Mouse (Mus musculus) heart, embryonic 16.5 days (tissue): ENCODE measurements at regions not wholly inside any gene's neighbourhood (a gene's known extent, or its start where the extent isn't known, plus 50 kb on each side); places are given as distances from the start of the nearest gene placed in this dataset.
A peak's percentile ranks its signal among the peaks of the same experiment; 100 is the strongest.

Experiments
- ATAC-seq: fragments of 200-750 bp; cut with Nextera tagmentation; replicated peaks from 2 replicates; pipeline ENCODE4 v1.8.0; 2017; ENCODE audit warnings: moderate number of reproducible peaks; ENCODE audit not compliant: insufficient read depth, low FRiP score; ENCODE audit errors: extremely low read depth
- H3K27ac ChIP-seq: fragments of 300-500 bp; sonication (generic); 2 replicates; pipeline ENCODE4 v1.5.1; 2014; ENCODE audit warnings: mild to moderate bottlenecking, low read length, control low read depth, moderate library complexity
- H3K27me3 ChIP-seq: fragments of 300-500 bp; sonication (generic); 2 replicates; pipeline ENCODE4 v1.6.1; 2014; ENCODE audit warnings: low read length, mixed read lengths; ENCODE audit not compliant: control insufficient read depth, insufficient read depth
- H3K36me3 ChIP-seq: fragments of 300-500 bp; sonication (generic); 2 replicates; pipeline ENCODE4 v1.6.1; 2014; ENCODE audit not compliant: control insufficient read depth, insufficient read depth
- H3K4me1 ChIP-seq: fragments of 300-500 bp; sonication (generic); 2 replicates; pipeline ENCODE4 v1.6.1; 2014; ENCODE audit warnings: low read length, mixed read lengths; ENCODE audit not compliant: control insufficient read depth, insufficient read depth
- H3K4me2 ChIP-seq: fragments of 300-500 bp; sonication (generic); 2 replicates; pipeline ENCODE4 v1.6.1; 2014; ENCODE audit warnings: low read depth, mild to moderate bottlenecking, control low read depth, low read length
- H3K4me3 ChIP-seq: fragments of 300-500 bp; sonication (generic); 2 replicates; pipeline ENCODE4 v1.5.1; 2014; ENCODE audit warnings: mild to moderate bottlenecking, control low read depth, low read length
- H3K9ac ChIP-seq: fragments of 300-500 bp; sonication (generic); 2 replicates; pipeline ENCODE4 v1.6.1; 2014; ENCODE audit warnings: low read length, control low read depth
- H3K9me3 ChIP-seq: fragments of 300-500 bp; sonication (generic); replicated peaks from 2 replicates; pipeline ENCODE4 v1.6.1; 2016; ENCODE audit warnings: low read length; ENCODE audit not compliant: control insufficient read depth
- WGBS: fragments of 180-500 bp; shearing (Covaris S2); extraction: QIAGEN DNeasy Blood & Tissue Kit; methylation state at CpG from one replicate; pipeline ENCODE4 v1.1.7; 2014; 5-methylcytosine and 5-hydroxymethylcytosine counted together

GRCm38 (mm10) chr11:37650095-37650494 lies 414.3 kb upstream of the Tenm2 start:
- no peaks in the 10 kb centered on the region for H3K36me3 ChIP-seq
- H3K9ac ChIP-seq = no peak overlapping the region
- H3K9me3 ChIP-seq = no peaks in the 10 kb centered on the region
- no peak overlapping the region for H3K4me2 ChIP-seq
- WGBS = 87% methylated on average over 11 of the region's 11 CpGs
- H3K27me3 ChIP-seq = no peaks in the 10 kb centered on the region
- ATAC-seq = no peak
- H3K4me1 ChIP-seq = no peaks in the 10 kb centered on the region
- no peak overlapping the region for H3K4me3 ChIP-seq
- no peak overlapping the region for H3K27ac ChIP-seq

- Histone ChIP-seq H3K9me3 (no peaks in the 10 kb centered on the region), H3K9ac (no peak overlapping the region), H3K27me3 (no peaks in the 10 kb centered on the region), H3K4me1 (no peaks in the 10 kb centered on the region), H3K4me3 (no peak overlapping the region), H3K4me2 (no peak overlapping the region), H3K36me3 (no peaks in the 10 kb centered on the region), H3K27ac (no peak overlapping the region)
- 77% methylated on average over 2 of the region's 2 CpGs for WGBS
- no peak for ATAC-seq
These were observed 387.5 kb upstream of the Tenm2 start for GRCm38 (mm10) chr11:37623290-37623689.

- no peak overlapping the region for H3K4me2 ChIP-seq
- H3K9me3 ChIP-seq = no peaks in the 10 kb centered on the region
- no peaks in the 10 kb centered on the region for H3K36me3 ChIP-seq
- no peaks in the 10 kb centered on the region for H3K4me1 ChIP-seq
- 53% methylated on average over 1 of the region's 1 CpGs for WGBS
- H3K27me3 ChIP-seq = no peaks in the 10 kb centered on the region
- H3K9ac ChIP-seq = no peak overlapping the region
- no peak overlapping the region for H3K4me3 ChIP-seq
- ATAC-seq = no peak
- no peak overlapping the region for H3K27ac ChIP-seq
These were observed 364.8 kb upstream of the Tenm2 start for GRCm38 (mm10) chr11:37600533-37600932.

GRCm38 (mm10) chr11:37582236-37582635 lies 346.5 kb upstream of the Tenm2 start:
- Histone ChIP-seq H3K9ac (no peak overlapping the region), H3K36me3 (no peaks in the 10 kb centered on the region), H3K27me3 (no peaks in the 10 kb centered on the region), H3K27ac (no peak overlapping the region), H3K9me3 (no peaks in the 10 kb centered on the region), H3K4me2 (no peak overlapping the region), H3K4me3 (no peak overlapping the region), H3K4me1 (no peaks in the 10 kb centered on the region)
- WGBS = 75% methylated on average over 2 of the region's 2 CpGs
- no peak for ATAC-seq

GRCm38 (mm10) chr11:37533624-37534023 lies 297.9 kb upstream of the Tenm2 start:
- no peak overlapping the region for H3K4me3 ChIP-seq
- 56% methylated on average over 2 of the region's 2 CpGs for WGBS
- H3K27ac ChIP-seq = no peak overlapping the region
- no peak overlapping the region for H3K4me2 ChIP-seq
- H3K36me3 ChIP-seq = no peaks in the 10 kb centered on the region
- H3K9me3 ChIP-seq = no peaks in the 10 kb centered on the region
- H3K27me3 ChIP-seq = no peaks in the 10 kb centered on the region
- H3K9ac ChIP-seq = no peak overlapping the region
- no peaks in the 10 kb centered on the region for H3K4me1 ChIP-seq
- no peak for ATAC-seq

- 0 out of 2 replicates have a peak, but pooled peaks have one; percentile 63 for ATAC-seq
- whole genome bisulfite sequencing = 5% methylated on average over 2 of the region's 2 CpGs
- no peak overlapping the region for H3K27ac ChIP-seq
- H3K4me3 ChIP-seq = no peak overlapping the region
- no peak overlapping the region for H3K9ac ChIP-seq
- no peaks in the 10 kb centered on the region for H3K27me3 ChIP-seq
- H3K36me3 ChIP-seq = no peaks in the 10 kb centered on the region
- H3K4me1 ChIP-seq = no peaks in the 10 kb centered on the region
- no peaks in the 10 kb centered on the region for H3K9me3 ChIP-seq
- no peak overlapping the region for H3K4me2 ChIP-seq
These were observed 296.7 kb upstream of the Tenm2 start for GRCm38 (mm10) chr11:37532476-37532875.

GRCm38 (mm10) chr11:37498463-37499015 lies 262.8 kb upstream of the Tenm2 start:
- H3K36me3 ChIP-seq = no peaks in the 10 kb centered on the region
- WGBS = 76% methylated on average over 3 of the region's 3 CpGs
- H3K27me3 ChIP-seq = no peaks in the 10 kb centered on the region
- no peak overlapping the region for H3K4me3 ChIP-seq
- ATAC-seq = no peak
- H3K9ac ChIP-seq = no peak overlapping the region
- no peaks in the 10 kb centered on the region for H3K4me1 ChIP-seq
- H3K27ac ChIP-seq = no peak overlapping the region
- H3K4me2 ChIP-seq = no peak overlapping the region
- H3K9me3 ChIP-seq = no peaks in the 10 kb centered on the region

- no peak for ATAC-seq
These were observed 262.1 kb upstream of the Tenm2 start for GRCm38 (mm10) chr11:37497874-37498273.

GRCm38 (mm10) chr11:37480236-37480635 lies 244.5 kb upstream of the Tenm2 start:
- Histone ChIP-seq H3K4me3 (no peak overlapping the region), H3K9ac (no peak overlapping the region), H3K27me3 (no peaks in the 10 kb centered on the region), H3K4me2 (no peak overlapping the region), H3K9me3 (no peaks in the 10 kb centered on the region), H3K36me3 (no peaks in the 10 kb centered on the region), H3K27ac (no peak overlapping the region), H3K4me1 (no peaks in the 10 kb centered on the region)
- 0 out of 2 replicates have a peak, but pooled peaks have one; percentile 52 for ATAC-seq
- WGBS = 32% methylated on average over 3 of the region's 3 CpGs

More at GRCm38 (mm10) chr11:37497874-37498273, 262.1 kb upstream of the Tenm2 start:
- H3K27ac ChIP-seq = no peak overlapping the region
- WGBS = 56% methylated on average over 9 of the region's 9 CpGs
- H3K27me3 ChIP-seq = no peaks in the 10 kb centered on the region
- no peak overlapping the region for H3K9ac ChIP-seq
- H3K4me2 ChIP-seq = no peak overlapping the region
- no peaks in the 10 kb centered on the region for H3K4me1 ChIP-seq
- no peaks in the 10 kb centered on the region for H3K9me3 ChIP-seq
- H3K36me3 ChIP-seq = no peaks in the 10 kb centered on the region
- H3K4me3 ChIP-seq = no peak overlapping the region
